Mouse (Mus musculus) olfactory bulb, adult 2 months (tissue): ENCODE results near the gene Bloc1s1.

ENCODE experiments used
- CTCF ChIP-seq: fragments of 200-500 bp; IDR thresholded peaks from 2 replicates; pipeline ENCODE4 v1.5.1; 2012; ENCODE audit warnings: low read depth, mild to moderate bottlenecking, low read length, moderate library complexity; ENCODE audit not compliant: insufficient read depth
- POLR2A ChIP-seq: fragments of 200-500 bp; IDR thresholded peaks from 2 replicates; pipeline ENCODE4 v1.6.1; 2012; ENCODE audit warnings: mild to moderate bottlenecking, low read depth, low read length, moderate library complexity; ENCODE audit not compliant: insufficient read depth

GRCm38 (mm10) chr10:128920736-128921161 lies 3.1 kb downstream of the Bloc1s1 start:
- no peak for TF ChIP-seq CTCF
- no peak for TF ChIP-seq POLR2A
